ENCODE assay signal across 21 mouse cellular contexts in the genomic region with DNA sequence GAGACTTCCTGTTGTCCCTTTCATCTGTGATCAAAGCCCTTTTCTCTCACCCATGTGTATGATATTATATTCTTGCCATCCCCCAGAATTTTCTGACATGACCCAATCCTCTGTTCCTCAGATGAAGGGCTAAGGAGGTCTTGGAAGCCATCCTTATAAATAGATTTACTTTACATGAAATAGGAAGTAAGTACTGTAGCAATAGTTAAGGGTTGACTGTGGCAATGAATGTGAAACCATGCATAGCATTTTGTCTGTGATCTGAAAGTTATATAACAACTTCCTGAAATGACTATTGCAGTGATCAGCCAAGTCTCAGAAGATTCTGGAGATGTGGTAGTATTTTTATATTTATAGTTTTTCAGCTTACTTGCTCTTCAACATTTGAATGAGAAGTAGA.
DNase-seq lines count a peak whose midpoint lies in the region; ATAC-seq lines count a peak whose summit lies in the region.
"Had no signal": no experiment of that assay in that cellular context is flagged by ENCODE, and none has a peak within 500 bp of the region (broad histone marks: within the 10 kb centered on the region; RNA-seq: fewer than 3 reads in every experiment).

No protein-coding gene starts in this region.

- ATAC-seq in common myeloid progenitor, adult 5-6 weeks (replicated peaks; ENCODE audit: low read depth, poor library complexity, severe bottlenecking): 0 out of 2 replicates have a peak, but pooled peaks have one; percentile 22
- ATAC-seq in granulocyte monocyte progenitor cell, adult 5-6 weeks (replicated peaks; ENCODE audit: poor library complexity, severe bottlenecking): peak; percentile 56; the same call in 1 of the 2 replicates
- ATAC-seq in megakaryocyte progenitor cell, adult 5-6 weeks (replicated peaks; ENCODE audit: poor library complexity): peak; percentile 52; the same call in 1 of the 2 replicates
- ATAC-seq: activated CD4-positive, CD25-positive, alpha-beta regulatory T cell, adult 4 months; CD4-positive, CD25-positive, alpha-beta regulatory T cell, adult 4 months; Patski had no signal

- peak; percentile 45 for DNase-seq in A20 (ENCODE audit: low read depth, low spot score)
- DNase-seq in right cerebral cortex, postnatal 14 days: no peak
- no peak for DNase-seq in cerebellum, postnatal 25 days
- DNase-seq in cerebellum, adult 9-10 months: no peak
- no peak for DNase-seq in thymus, postnatal 0 days (ENCODE audit: low spot score)
- DNase-seq: adrenal gland, adult 2 months; adrenal gland, adult 8-10 months; adrenal gland, postnatal 10 days; adrenal gland, postnatal 14 days; adrenal gland, postnatal 25 days; adrenal gland, postnatal 36 days; B cell, adult 2 months; cerebellum, adult 11 months; cerebellum, adult 11-12 months; cerebellum, adult 18-20 months had no signal
